Comparison of ENCODE assay signal across 32 mouse cellular contexts in the genomic region with DNA sequence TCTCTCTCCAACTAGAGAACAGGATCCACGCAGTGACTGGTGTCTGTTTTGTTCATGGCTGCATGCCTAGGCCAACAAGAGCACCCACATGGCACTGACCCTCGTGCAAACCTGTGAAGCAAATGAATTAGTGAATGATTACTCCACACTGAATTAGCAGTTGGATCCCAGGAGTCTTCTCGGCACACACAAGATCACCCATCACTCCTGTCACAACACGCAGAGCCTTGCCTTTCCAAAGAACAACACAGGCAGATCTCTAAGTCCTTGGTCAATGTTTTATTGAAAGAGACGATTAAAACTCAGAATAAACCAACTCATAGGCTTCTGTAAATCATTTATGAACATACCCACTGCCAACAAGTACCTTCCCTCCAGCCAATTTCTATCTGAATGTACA. TPM values are rescaled to one million over a fixed set of nuclear protein-coding genes. Genes with fewer than 3 reads are reported as not detected.
DNase-seq lines count a peak whose midpoint lies in the region; ATAC-seq and TF ChIP-seq lines count a peak whose summit lies in the region.
"Had no signal": no experiment of that assay in that cellular context is flagged by ENCODE, and none has a peak within 500 bp of the region (broad histone marks: within the 10 kb centered on the region; RNA-seq: fewer than 3 reads in every experiment).

No protein-coding gene starts in this region.

- POLR2A ChIA-PET in Patski (lab: Charles Lee) = no interaction called here

- no peak overlapping the region for H3K4me2 ChIP-seq in kidney, embryonic 16.5 days (replicated peaks; ENCODE audit: low read depth, low read length)
- no peak overlapping the region for H3K4me2 ChIP-seq in forebrain, embryonic 16.5 days (ENCODE audit: low read length)
- H3K4me2 ChIP-seq: forebrain, embryonic 13.5 days; heart, embryonic 12.5 days; heart, embryonic 15.5 days; hindbrain, embryonic 13.5 days had no signal

- peaks cover 8% of the 10 kb centered on the region; the same call in 1 of the 2 replicates for H3K4me1 ChIP-seq in kidney, adult 2 months (ENCODE audit: control insufficient read depth, insufficient read depth, low read length)
- no peaks in the 10 kb centered on the region for H3K4me1 ChIP-seq in kidney, embryonic 16.5 days (ENCODE audit: insufficient read depth, low read length)
- H3K4me1 ChIP-seq in forebrain, embryonic 16.5 days (replicated peaks; ENCODE audit: control insufficient read depth, insufficient read depth, low read length) = no peaks in the 10 kb centered on the region
- H3K4me1 ChIP-seq: forebrain, embryonic 10.5 days; forebrain, embryonic 13.5 days; heart, embryonic 12.5 days; heart, embryonic 15.5 days; hindbrain, embryonic 10.5 days; hindbrain, embryonic 13.5 days had no signal

- H3K27ac ChIP-seq in kidney, adult 2 months (ENCODE audit: insufficient read depth, low read depth, low read length) = no peak overlapping the region
- H3K27ac ChIP-seq in kidney, embryonic 16.5 days (ENCODE audit: low read length) = no peak overlapping the region
- H3K27ac ChIP-seq in forebrain, embryonic 16.5 days (ENCODE audit: low read length) = no peak overlapping the region
- H3K27ac ChIP-seq: forebrain, embryonic 10.5 days; forebrain, embryonic 13.5 days; gastrocnemius, adult 2 months; heart, embryonic 15.5 days; hindbrain, embryonic 10.5 days; hindbrain, embryonic 13.5 days had no signal

- TF ChIP-seq POLR2A in kidney, adult 2 months (IDR thresholded peaks at IDR 0.05; ENCODE audit: low read depth, low read length) = no peak

- H3K9ac ChIP-seq in kidney, embryonic 16.5 days (replicated peaks; ENCODE audit: low read length) = no peak overlapping the region
- no peak overlapping the region for H3K9ac ChIP-seq in forebrain, embryonic 16.5 days (replicated peaks; ENCODE audit: low read depth, low read length)
- H3K9ac ChIP-seq: forebrain, embryonic 13.5 days; forebrain, postnatal 0 days; heart, embryonic 12.5 days; heart, embryonic 15.5 days; hindbrain, embryonic 13.5 days had no signal

- in situ Hi-C loops in Patski (cut with MboI; ENCODE audit: low pct_unique_long_range_greater_than_20kb) = loop anchor here (5.0 to 10.0 kb wide), 3 partner anchors 354 to 702 kb away; a partner anchor contains a TSS

- CTCF ChIA-PET in Patski (lab: Charles Lee) = no interaction called here

- no peak overlapping the region for H3K4me3 ChIP-seq in kidney, adult 2 months (ENCODE audit: insufficient read depth, low read depth, low read length)
- H3K4me3 ChIP-seq in kidney, embryonic 16.5 days (ENCODE audit: low read length) = no peak overlapping the region
- no peak overlapping the region for H3K4me3 ChIP-seq in forebrain, embryonic 16.5 days (replicated peaks; ENCODE audit: low read length)
- H3K4me3 ChIP-seq: forebrain, embryonic 10.5 days; forebrain, embryonic 13.5 days; gastrocnemius, adult 2 months; heart, embryonic 12.5 days; heart, embryonic 15.5 days; hindbrain, embryonic 10.5 days; hindbrain, embryonic 13.5 days had no signal

- DNase-seq in kidney, adult 2 months = peak; percentile 92
- DNase-seq in Patski (ENCODE audit: low read depth, low spot score) = peak; percentile 64
- DNase-seq in kidney, adult 9 months = peak; percentile 91
- DNase-seq in kidney, postnatal 25 days = peak; percentile 40 to 68
- DNase-seq in heart, adult 11 months = no peak
- DNase-seq: adrenal gland, adult 8-10 months; adrenal gland, postnatal 25 days; cerebellum, adult 11-12 months; cerebellum, adult 8-10 months; cerebellum, postnatal 10 days; cerebellum, postnatal 36 days; embryo, embryonic 11 days; forebrain, postnatal 0 days; gastrocnemius, adult 2 months; gastrocnemius, postnatal 14 days; heart, adult 18-20 months; heart, postnatal 10 days; heart, postnatal 36 days had no signal

- TF ChIP-seq CTCF in kidney, adult 2 months (conservative IDR thresholded peaks at IDR 0.05; ENCODE audit: insufficient read depth, insufficient read length, low read depth, low read length) = no peak
- no peak for TF ChIP-seq CTCF in Patski (IDR thresholded peaks at IDR 0.05)

- 25% methylated on average over 5 of the region's 5 CpGs for WGBS in kidney, adult 2 months
- 70% methylated on average over 5 of the region's 5 CpGs for WGBS in kidney, embryonic 16.5 days
- 79% methylated on average over 5 of the region's 5 CpGs for WGBS in forebrain, embryonic 16.5 days

- H3K9me3 ChIP-seq in kidney, embryonic 16.5 days (ENCODE audit: low read length) = peaks cover 4% of the 10 kb centered on the region; the same call in 1 of the 2 replicates
- H3K9me3 ChIP-seq in forebrain, embryonic 16.5 days (ENCODE audit: control insufficient read depth, low read length) = peaks cover 3% of the 10 kb centered on the region
- H3K9me3 ChIP-seq: forebrain, embryonic 10.5 days; hindbrain, embryonic 10.5 days had no signal

- H3K27me3 ChIP-seq in kidney, adult 2 months (replicated peaks; ENCODE audit: control insufficient read depth, insufficient read depth, low read length) = no peaks in the 10 kb centered on the region
- no peaks in the 10 kb centered on the region for H3K27me3 ChIP-seq in kidney, embryonic 16.5 days (ENCODE audit: insufficient read depth, low read length)
- no peaks in the 10 kb centered on the region for H3K27me3 ChIP-seq in Patski
- H3K27me3 ChIP-seq in forebrain, embryonic 16.5 days (replicated peaks; ENCODE audit: control insufficient read depth, insufficient read depth, low read length) = no peaks in the 10 kb centered on the region
- H3K27me3 ChIP-seq: forebrain, embryonic 13.5 days; heart, embryonic 12.5 days; heart, embryonic 15.5 days; hindbrain, embryonic 13.5 days had no signal

- ATAC-seq in kidney, embryonic 16.5 days (ENCODE audit: low FRiP score, low TSS enrichment) = no peak
- ATAC-seq in Patski = peak; percentile 26
- no peak for ATAC-seq in forebrain, embryonic 16.5 days
- ATAC-seq: activated CD4-positive, CD25-positive, alpha-beta regulatory T cell, adult 4 months; CD4-positive, CD25-positive, alpha-beta regulatory T cell, adult 4 months; forebrain, embryonic 13.5 days; forebrain, postnatal 0 days; hindbrain, embryonic 16.5 days had no signal

- no peaks in the 10 kb centered on the region for H3K36me3 ChIP-seq in kidney, adult 2 months (ENCODE audit: control insufficient read depth, insufficient read depth, low read length)
- no peaks in the 10 kb centered on the region for H3K36me3 ChIP-seq in kidney, embryonic 16.5 days (ENCODE audit: insufficient read depth, low read length)
- no peaks in the 10 kb centered on the region for H3K36me3 ChIP-seq in forebrain, embryonic 16.5 days (ENCODE audit: control insufficient read depth, insufficient read depth)
- H3K36me3 ChIP-seq: forebrain, embryonic 10.5 days; heart, embryonic 12.5 days; heart, embryonic 15.5 days; hindbrain, embryonic 10.5 days; hindbrain, embryonic 13.5 days had no signal

RNA-seq across cellular contexts. Expression of a gene that starts 39.7 kb away (rescaled TPM):
- polyA plus RNA-seq in kidney, adult 2 months (2012; rRNA removed) = 0.06 TPM in 1 of 2 replicates, not detected in the other
- 0.19 and 0.30 TPM in 2 replicates for polyA plus RNA-seq in kidney, embryonic 16.5 days (2015; fragmentation: Nextera tagmentation; extraction: Ambion mirVana)
- polyA plus RNA-seq in Patski (2021) = not detected
- polyA plus RNA-seq in forebrain, embryonic 16.5 days (2015; fragmentation: Nextera tagmentation; extraction: Ambion mirVana) = 0.17 TPM in 1 of 2 replicates, not detected in the other
- polyA plus RNA-seq: activated CD4-positive, CD25-positive, alpha-beta regulatory T cell, adult 4 months; brain, embryonic 14.5 days; CD4-positive, CD25-positive, alpha-beta regulatory T cell, adult 4 months; embryonic facial prominence, embryonic 11.5 days; forebrain, embryonic 10.5 days; forebrain, embryonic 13.5 days; forebrain, postnatal 0 days; frontal cortex, adult 2 months; hindbrain, embryonic 10.5 days; hindbrain, embryonic 13.5 days had no signal
